Mouse (Mus musculus) intestine, embryonic 14.5 days (tissue): ENCODE results near the gene Ccnb1ip1. TPM values are rescaled to one million over a fixed set of nuclear protein-coding genes. Genes with fewer than 3 reads are reported as not detected.

ENCODE experiments used
- ATAC-seq: fragments of 200-750 bp; cut with Nextera tagmentation; replicated peaks from 2 replicates; pipeline ENCODE4 v1.8.0; 2017; ENCODE audit warnings: low read depth, moderate number of reproducible peaks, moderate TSS enrichment, moderate library complexity; ENCODE audit not compliant: low FRiP score, low TSS enrichment
- DNase-seq: peaks from one replicate; pipeline ENCODE4 v3.0.0-alpha.2; 2018; ENCODE audit warnings: low spot score
- H3K27ac ChIP-seq: fragments of 300-500 bp; sonication (generic); 2 replicates; pipeline ENCODE4 v1.5.1; 2014; ENCODE audit warnings: low read depth, mild to moderate bottlenecking, control low read depth
- H3K27me3 ChIP-seq: fragments of 300-500 bp; sonication (generic); replicated peaks from 2 replicates; pipeline ENCODE4 v1.6.1; 2014; ENCODE audit warnings: low read length, control low read depth; ENCODE audit not compliant: control insufficient read depth, insufficient read depth
- H3K36me3 ChIP-seq: fragments of 300-500 bp; sonication (generic); 2 replicates; pipeline ENCODE4 v1.6.1; 2014; ENCODE audit warnings: low read length, control low read depth; ENCODE audit not compliant: control insufficient read depth, insufficient read depth
- H3K4me1 ChIP-seq: fragments of 300-500 bp; sonication (generic); replicated peaks from 2 replicates; pipeline ENCODE4 v1.6.1; 2014; ENCODE audit warnings: low read length, control low read depth, mixed read lengths; ENCODE audit not compliant: control insufficient read depth, insufficient read depth
- H3K4me2 ChIP-seq: fragments of 300-500 bp; sonication (generic); 2 replicates; pipeline ENCODE4 v1.6.1; 2014; ENCODE audit warnings: low read length
- H3K4me3 ChIP-seq: fragments of 300-500 bp; sonication (generic); 2 replicates; pipeline ENCODE4 v1.5.1; 2014; ENCODE audit warnings: low read depth, low read length, control low read depth, mixed read lengths
- H3K9ac ChIP-seq: fragments of 300-500 bp; sonication (generic); 2 replicates; pipeline ENCODE4 v1.6.1; 2014; ENCODE audit warnings: mild to moderate bottlenecking, low read length
- H3K9me3 ChIP-seq: fragments of 300-500 bp; sonication (generic); 2 replicates; pipeline ENCODE4 v1.6.1; 2016; ENCODE audit warnings: low read length, control low read depth; ENCODE audit not compliant: control insufficient read depth
- WGBS: fragments of 180-500 bp; shearing (Covaris S2); extraction: QIAGEN DNeasy Blood & Tissue Kit; methylation state at CpG from one replicate; pipeline ENCODE4 v1.1.7; 2014; 5-methylcytosine and 5-hydroxymethylcytosine counted together
- polyA plus RNA-seq: library from polyadenylated mRNA; unstranded; fragments of >200 nt; fragmentation: Nextera tagmentation; extraction: Ambion mirVana; gene quantifications from 2 replicates; pipeline ENCODE4 v1.2.1, GENCODE M21; 2014

Gene Ccnb1ip1
- polyA plus RNA-seq, 1 experiment from 2014 or later, result not detected

DNA sequence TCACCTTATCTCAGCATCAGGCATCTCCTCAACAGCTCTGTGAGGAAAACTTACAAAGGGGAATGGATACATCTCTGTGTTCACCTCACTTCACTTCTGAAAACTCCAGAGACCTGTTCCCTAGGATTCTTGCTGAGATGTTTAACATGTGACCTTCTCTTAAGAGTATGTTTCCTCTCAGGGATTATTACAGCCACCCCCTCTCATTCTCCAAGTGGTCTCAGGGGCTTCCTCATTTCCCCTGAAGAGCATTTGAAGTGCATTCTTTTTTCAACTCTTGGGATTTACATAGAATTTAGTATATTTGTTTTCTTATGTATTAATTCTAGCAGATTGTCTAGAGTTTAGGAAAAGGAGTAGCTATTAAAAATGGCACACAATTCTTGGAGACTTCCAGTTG lies 62.5 kb downstream of the Ccnb1ip1 start, which contains the start of gene Olfr749:
Olfr749 (minus strand) TSS at position 101 of the 400 bp plus-strand sequence.
- Histone ChIP-seq H3K27ac (no peak within 1 kb of the TSS), H3K4me3 (no peak within 1 kb of the TSS), H3K36me3 (no peaks in the 10 kb centered on the region), H3K9me3 (no peaks in the 10 kb centered on the region), H3K27me3 (no peaks in the 10 kb centered on the region), H3K4me1 (no peaks in the 10 kb centered on the region), H3K9ac (no peak within 1 kb of the TSS), H3K4me2 (no peak within 1 kb of the TSS)
- DNase-seq, result no peak
- no peak for ATAC-seq

DNA sequence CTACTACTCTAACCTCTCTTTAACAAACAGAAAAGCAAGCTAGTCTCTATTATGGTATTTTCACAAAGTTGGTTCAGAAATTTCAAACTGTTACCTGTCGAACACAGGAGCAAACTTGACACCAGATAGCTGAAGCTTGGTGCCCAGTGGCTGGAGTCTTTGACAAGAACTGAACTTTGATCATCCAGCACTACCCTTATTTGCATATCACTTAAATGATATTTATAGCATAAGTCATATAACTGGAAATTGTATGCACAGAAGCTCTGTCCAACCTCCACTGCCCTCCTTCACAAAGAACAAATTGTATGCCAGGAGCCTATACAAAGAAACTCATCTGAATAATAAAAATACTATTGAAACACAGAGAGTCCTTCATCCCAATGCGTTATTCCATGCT lies 65.9 kb downstream of the Ccnb1ip1 start:
- H3K9me3 ChIP-seq, result no peaks in the 10 kb centered on the region
- no peak overlapping the region for H3K27ac ChIP-seq
- no peaks in the 10 kb centered on the region for H3K4me1 ChIP-seq
- ATAC-seq (no peak), DNase-seq (no peak)
- H3K9ac ChIP-seq, result no peak overlapping the region
- 62% methylated on average over 2 of the region's 2 CpGs for WGBS
- no peaks in the 10 kb centered on the region for H3K36me3 ChIP-seq
- H3K27me3 ChIP-seq, result no peaks in the 10 kb centered on the region
- no peak overlapping the region for H3K4me3 ChIP-seq
- no peak overlapping the region for H3K4me2 ChIP-seq

DNA sequence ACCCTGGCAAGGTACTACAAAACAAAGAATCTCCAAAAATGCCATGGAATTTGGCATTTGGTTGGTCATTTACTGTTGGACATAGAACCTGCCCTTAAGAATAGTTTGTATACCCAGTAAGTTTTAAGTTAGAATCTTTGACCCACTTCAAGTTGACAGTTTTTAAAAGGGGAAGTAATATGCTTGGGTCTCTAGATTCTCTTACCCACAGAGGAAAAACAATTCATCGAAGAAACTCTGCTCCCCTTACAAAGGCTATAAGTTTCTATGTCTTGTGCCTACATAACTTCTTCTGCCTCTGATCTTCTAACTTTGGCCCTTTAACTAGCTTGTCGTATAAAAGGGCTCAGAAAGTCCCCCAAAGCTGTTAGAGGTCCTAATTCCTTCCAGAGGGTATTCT lies 67.2 kb downstream of the Ccnb1ip1 start:
- 71% methylated on average over 2 of the region's 2 CpGs for WGBS
- no peak overlapping the region for H3K27ac ChIP-seq

More for the DNA sequence above, 67.2 kb downstream of the Ccnb1ip1 start:
- ATAC-seq (no peak), DNase-seq (no peak)
- Histone ChIP-seq H3K4me2 (no peak overlapping the region), H3K4me3 (no peak overlapping the region), H3K27me3 (no peaks in the 10 kb centered on the region), H3K9ac (no peak overlapping the region), H3K4me1 (no peaks in the 10 kb centered on the region), H3K9me3 (no peaks in the 10 kb centered on the region), H3K36me3 (no peaks in the 10 kb centered on the region)

Other genes with a start within 250 kb of the Ccnb1ip1 start
- not detected in 2 replicates for gene Olfr744, start 192.9 kb downstream of the Ccnb1ip1 start, polyA plus RNA-seq
- not detected in 2 replicates for gene Olfr745, start 168.3 kb downstream of the Ccnb1ip1 start, polyA plus RNA-seq
- not detected in 2 replicates for gene Olfr746, start 160.6 kb downstream of the Ccnb1ip1 start, polyA plus RNA-seq
- gene Olfr747, start 114.5 kb downstream of the Ccnb1ip1 start, polyA plus RNA-seq, result not detected in 2 replicates
- not detected in 2 replicates for gene Olfr748, start 100.4 kb downstream of the Ccnb1ip1 start, polyA plus RNA-seq
- not detected in 2 replicates for gene Olfr749, start 62.6 kb downstream of the Ccnb1ip1 start, polyA plus RNA-seq
- 67.0 and 80.7 TPM in 2 replicates for gene Ttc5, start 22.2 kb downstream of the Ccnb1ip1 start, polyA plus RNA-seq
- 69.6 and 70.8 TPM in 2 replicates for gene Parp2, start 109 bp upstream of the Ccnb1ip1 start, polyA plus RNA-seq
- gene Tep1, start 62.8 kb upstream of the Ccnb1ip1 start, polyA plus RNA-seq, result 10.5 and 10.9 TPM in 2 replicates
- 0.11 and 0.16 TPM in 2 replicates for gene Klhl33, start 89.8 kb upstream of the Ccnb1ip1 start, polyA plus RNA-seq
- 140 and 169 TPM in 2 replicates for gene Osgep, start 117.2 kb upstream of the Ccnb1ip1 start, polyA plus RNA-seq
- gene Apex1, start 117.2 kb upstream of the Ccnb1ip1 start, polyA plus RNA-seq, result 291 and 302 TPM in 2 replicates
- gene Pip4p1, start 123.1 kb upstream of the Ccnb1ip1 start, polyA plus RNA-seq, result 55.8 and 56.9 TPM in 2 replicates
- 75.2 TPM in 2 replicates for gene Pnp, start 123.3 kb upstream of the Ccnb1ip1 start, polyA plus RNA-seq
- gene Gm49342, start 136.8 kb upstream of the Ccnb1ip1 start, polyA plus RNA-seq, result not detected in 2 replicates
- 0.93 and 1.1 TPM in 2 replicates for gene Pnp2, start 148.3 kb upstream of the Ccnb1ip1 start, polyA plus RNA-seq
- 0.15 and 0.27 TPM in 2 replicates for gene Rnase10, start 200.0 kb upstream of the Ccnb1ip1 start, polyA plus RNA-seq
- gene Rnase9, start 234.1 kb upstream of the Ccnb1ip1 start, polyA plus RNA-seq, result not detected in 2 replicates
- not detected in 2 replicates for gene Rnase11, start 242.4 kb upstream of the Ccnb1ip1 start, polyA plus RNA-seq
- gene Rnase12, start 249.9 kb upstream of the Ccnb1ip1 start, polyA plus RNA-seq, result 0.47 and 0.97 TPM in 2 replicates